Mouse (Mus musculus): Measurements from ENCODE around the gene Nek7.

Nek7 gene

GRCm38 (mm10) chr1:138607862-138608261, 12.1 kb downstream of the Nek7 start:
- DNase-seq, result no peak

- DNase-seq, result peak; percentile 16 to 48
Measured at GRCm38 (mm10) chr1:138606771-138607170, 13.2 kb downstream of the Nek7 start.

- no peak for DNase-seq
Measured at GRCm38 (mm10) chr1:138604736-138605135, 15.2 kb downstream of the Nek7 start.

GRCm38 (mm10) chr1:138603974-138604373, 16.0 kb downstream of the Nek7 start:
- no peak for DNase-seq

- no peak for DNase-seq
Measured at GRCm38 (mm10) chr1:138598087-138598486, 21.9 kb downstream of the Nek7 start.

- no peak for DNase-seq
Measured at GRCm38 (mm10) chr1:138596127-138596706, 23.7 kb downstream of the Nek7 start.

- no peak for DNase-seq
Measured at GRCm38 (mm10) chr1:138594910-138595309, 25.0 kb downstream of the Nek7 start.

GRCm38 (mm10) chr1:138593922-138594321, 26.0 kb downstream of the Nek7 start:
- DNase-seq, result no peak

GRCm38 (mm10) chr1:138592466-138592865, 27.5 kb downstream of the Nek7 start:
- no peak for DNase-seq

- DNase-seq, result peak; percentile 58 to 74
Measured at GRCm38 (mm10) chr1:138590451-138591022, 29.4 kb downstream of the Nek7 start.

- DNase-seq, result no peak
Measured at GRCm38 (mm10) chr1:138589126-138589525, 30.8 kb downstream of the Nek7 start.

GRCm38 (mm10) chr1:138587812-138588211, 32.1 kb downstream of the Nek7 start:
- DNase-seq, result no peak

GRCm38 (mm10) chr1:138586891-138587290, 33.0 kb downstream of the Nek7 start:
- DNase-seq, result no peak

GRCm38 (mm10) chr1:138584423-138585013, 35.4 kb downstream of the Nek7 start:
- no peak for DNase-seq

- peak in 1 of 2 experiments; percentile 47 for DNase-seq
Measured at GRCm38 (mm10) chr1:138582225-138582624, 37.7 kb downstream of the Nek7 start.

- no peak for DNase-seq
Measured at GRCm38 (mm10) chr1:138579822-138580492, 40.0 kb downstream of the Nek7 start.

- DNase-seq, result no peak
Measured at GRCm38 (mm10) chr1:138579207-138579606, 40.7 kb downstream of the Nek7 start.

- no peak for DNase-seq
Measured at GRCm38 (mm10) chr1:138576803-138577202, 43.1 kb downstream of the Nek7 start.

- DNase-seq, result no peak
Measured at GRCm38 (mm10) chr1:138576066-138576697, 43.8 kb downstream of the Nek7 start.

GRCm38 (mm10) chr1:138575629-138576028, 44.3 kb downstream of the Nek7 start:
- no peak for DNase-seq

- peak in 1 of 2 experiments; percentile 46 for DNase-seq
Measured at GRCm38 (mm10) chr1:138571565-138572361, 48.2 kb downstream of the Nek7 start.

GRCm38 (mm10) chr1:138571038-138571441, 48.9 kb downstream of the Nek7 start:
- DNase-seq, result peak in 1 of 2 experiments; percentile 17
